Mouse (Mus musculus) embryo, embryonic 10.5 days (tissue): ENCODE data around the gene Mrpl43.
"Not testable (repeated sequence)": the region's sequence is repeated elsewhere in the genome, so short reads cannot be mapped to it uniquely, and the experiment has no call there.

ENCODE experiments used
- DNase-seq: peaks from one replicate; pipeline ENCODE4 v3.0.0-alpha.2; 2015; ENCODE audit warnings: low spot score

Gene Mrpl43

GRCm38 (mm10) chr19:45005957-45006712 lies at the start of gene Mrpl43:
Gene Mrpl43, minus strand, starts transcription at chr19:45006442.
- peak; percentile 95 for DNase-seq

GRCm38 (mm10) chr19:45054892-45055690 lies 48.8 kb upstream of the Mrpl43 start:
- no peak for DNase-seq

- DNase-seq, result no peak
Measured at GRCm38 (mm10) chr19:45053451-45053850, 47.2 kb upstream of the Mrpl43 start.

- no peak for DNase-seq
Measured at GRCm38 (mm10) chr19:45049523-45049922, 43.3 kb upstream of the Mrpl43 start.

- DNase-seq, result no peak
Measured at GRCm38 (mm10) chr19:45048644-45049365, 42.6 kb upstream of the Mrpl43 start.

GRCm38 (mm10) chr19:45047935-45048643 lies 41.8 kb upstream of the Mrpl43 start:
- DNase-seq, result no peak

- DNase-seq, result peak; percentile 79
Measured at GRCm38 (mm10) chr19:45047417-45047934, 41.2 kb upstream of the Mrpl43 start, which contains the start of gene Sfxn3. Gene Sfxn3, plus strand, starts transcription at chr19:45047503.

- peak; percentile 74 for DNase-seq
Measured at GRCm38 (mm10) chr19:45046523-45047321, 40.5 kb upstream of the Mrpl43 start.

GRCm38 (mm10) chr19:45045651-45046050 lies 39.4 kb upstream of the Mrpl43 start, which contains the start of gene Pdzd7:
Gene Pdzd7, minus strand, starts transcription at chr19:45045717.
- no peak for DNase-seq

- DNase-seq, result no peak
Measured at GRCm38 (mm10) chr19:45045236-45045635, 39.0 kb upstream of the Mrpl43 start.

GRCm38 (mm10) chr19:45044389-45044927 lies 38.2 kb upstream of the Mrpl43 start:
- DNase-seq, result no peak

- no peak for DNase-seq
Measured at GRCm38 (mm10) chr19:45040214-45040613, 34.0 kb upstream of the Mrpl43 start.

- DNase-seq, result not testable (repeated sequence)
Measured at GRCm38 (mm10) chr19:45038198-45038597, 32.0 kb upstream of the Mrpl43 start.

GRCm38 (mm10) chr19:45036867-45037266 lies 30.6 kb upstream of the Mrpl43 start:
- peak; percentile 64 for DNase-seq

GRCm38 (mm10) chr19:45032570-45033332 lies 26.5 kb upstream of the Mrpl43 start:
- DNase-seq, result no peak

GRCm38 (mm10) chr19:45031780-45032179 lies 25.5 kb upstream of the Mrpl43 start:
- peak; percentile 92 for DNase-seq

GRCm38 (mm10) chr19:45030746-45031693 lies 24.8 kb upstream of the Mrpl43 start:
- DNase-seq, result peak; percentile 95

- DNase-seq, result peak; percentile 76
Measured at GRCm38 (mm10) chr19:45030111-45030510, 23.9 kb upstream of the Mrpl43 start.
